Mouse (Mus musculus) 3T3-L1 (cell line): Measurements from ENCODE around the gene 4930524J08Rik.

Experiments used
- DNase-seq: peaks from one replicate; pipeline ENCODE4 v3.0.0-alpha.2; 2015; ENCODE audit warnings: low read depth, low spot score

The 4930524J08Rik gene

GRCm38 (mm10) chr5:100005431-100005830 lies 26.6 kb downstream of the 4930524J08Rik start:
- no peak for DNase-seq

GRCm38 (mm10) chr5:100005896-100006295 lies 27.0 kb downstream of the 4930524J08Rik start:
- DNase-seq: no peak

- no peak for DNase-seq
Observed at GRCm38 (mm10) chr5:100006324-100007039, 27.6 kb downstream of the 4930524J08Rik start.

GRCm38 (mm10) chr5:100007040-100007375 lies 28.1 kb downstream of the 4930524J08Rik start:
- peak; percentile 16 for DNase-seq

- DNase-seq: no peak
Observed at GRCm38 (mm10) chr5:100008485-100008884, 29.6 kb downstream of the 4930524J08Rik start.

GRCm38 (mm10) chr5:100012599-100012998 lies 33.7 kb downstream of the 4930524J08Rik start:
- DNase-seq: no peak

- no peak for DNase-seq
Observed at GRCm38 (mm10) chr5:100020089-100020488, 41.2 kb downstream of the 4930524J08Rik start.

- DNase-seq: no peak
Observed at GRCm38 (mm10) chr5:100024403-100024802, 45.5 kb downstream of the 4930524J08Rik start.

- no peak for DNase-seq
Observed at GRCm38 (mm10) chr5:100024868-100025267, 46.0 kb downstream of the 4930524J08Rik start.
